Mouse (Mus musculus): ENCODE measurements around the gene AW549877. TPM values are rescaled to one million over a fixed set of nuclear protein-coding genes. Genes with fewer than 3 reads are reported as not detected.

The AW549877 gene
- polyA plus RNA-seq, 1 experiment from 2014 or later = 43.6 TPM

GRCm38 (mm10) chr15:3996267-3997010 is 895 bp upstream of the AW549877 start:
- 23% methylated on average over 14 of the region's 14 CpGs for WGBS

DNA sequence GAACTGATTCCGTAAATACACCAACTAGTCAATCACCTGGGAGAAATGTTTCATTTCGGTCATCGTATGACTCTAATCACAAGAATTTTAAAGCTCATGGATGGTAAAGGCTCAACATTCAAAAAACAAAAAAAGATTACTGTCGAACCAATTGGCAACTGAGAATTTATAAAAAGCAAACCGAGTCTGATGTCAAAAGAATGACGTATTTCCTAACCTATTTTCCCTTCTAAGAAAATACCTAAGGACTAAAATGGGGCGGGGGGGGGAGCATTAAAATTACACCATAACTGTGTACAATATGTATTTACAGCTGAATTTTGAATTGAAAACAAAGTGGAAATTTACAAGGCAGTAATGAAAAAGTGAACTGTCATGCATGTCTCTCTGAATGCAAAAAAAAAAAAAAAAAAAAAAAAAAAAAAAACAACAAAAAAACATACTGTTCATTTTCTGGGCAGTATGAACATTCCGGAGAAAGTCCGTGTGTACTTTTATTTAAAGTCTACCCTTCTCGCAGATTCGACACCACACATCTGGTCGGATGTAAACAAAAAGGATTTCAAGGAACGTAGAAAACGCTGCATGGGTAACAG is 594 bp downstream of the AW549877 start:
- no peaks in the 10 kb centered on the region for H3K9me3 ChIP-seq (replicated peaks; ENCODE audit: control insufficient read depth, low read length)
- peak overlapping the region; percentile 76 for H3K4me3 ChIP-seq (ENCODE audit: low read depth, low read length)
- WGBS = 28% methylated on average over 14 of the region's 14 CpGs
- peak overlapping the region; percentile 83 for H3K9ac ChIP-seq (ENCODE audit: low read length)
- DNase-seq (ENCODE audit: low spot score) (no peak), ATAC-seq (no peak)
- peak overlapping the region; percentile 87 for H3K27ac ChIP-seq (ENCODE audit: low read depth, low read length)
- peaks cover 4% of the 10 kb centered on the region; the same call in 1 of the 2 replicates for H3K4me1 ChIP-seq (ENCODE audit: control insufficient read depth, insufficient read depth, low read length)
- peak overlapping the region; percentile 69 for H3K4me2 ChIP-seq (ENCODE audit: low read length)
- no peaks in the 10 kb centered on the region for H3K27me3 ChIP-seq (replicated peaks; ENCODE audit: control insufficient read depth, insufficient read depth, low read length)
- peaks cover 20% of the 10 kb centered on the region for H3K36me3 ChIP-seq (ENCODE audit: control insufficient read depth, insufficient read depth, low read length)

More at GRCm38 (mm10) chr15:3996267-3997010, 895 bp upstream of the AW549877 start:
- ATAC-seq (no peak; the same call in 1 of the 2 replicates), DNase-seq (ENCODE audit: low spot score) (no peak)
- H3K9ac ChIP-seq (ENCODE audit: low read length) = peak overlapping the region; percentile 51; the same call in 1 of the 2 replicates
- H3K36me3 ChIP-seq (ENCODE audit: control insufficient read depth, insufficient read depth, low read length) = peaks cover 7% of the 10 kb centered on the region
- H3K4me2 ChIP-seq (ENCODE audit: low read length) = peak overlapping the region; percentile 69
- no peaks in the 10 kb centered on the region for H3K27me3 ChIP-seq (replicated peaks; ENCODE audit: control insufficient read depth, insufficient read depth, low read length)
- peak overlapping the region; percentile 76 for H3K4me3 ChIP-seq (ENCODE audit: low read depth, low read length)
- peak overlapping the region; percentile 40 for H3K27ac ChIP-seq (ENCODE audit: low read depth, low read length)
- peaks cover 4% of the 10 kb centered on the region; the same call in 1 of the 2 replicates for H3K4me1 ChIP-seq (ENCODE audit: control insufficient read depth, insufficient read depth, low read length)
- H3K9me3 ChIP-seq (replicated peaks; ENCODE audit: control insufficient read depth, low read length) = no peaks in the 10 kb centered on the region

DNA sequence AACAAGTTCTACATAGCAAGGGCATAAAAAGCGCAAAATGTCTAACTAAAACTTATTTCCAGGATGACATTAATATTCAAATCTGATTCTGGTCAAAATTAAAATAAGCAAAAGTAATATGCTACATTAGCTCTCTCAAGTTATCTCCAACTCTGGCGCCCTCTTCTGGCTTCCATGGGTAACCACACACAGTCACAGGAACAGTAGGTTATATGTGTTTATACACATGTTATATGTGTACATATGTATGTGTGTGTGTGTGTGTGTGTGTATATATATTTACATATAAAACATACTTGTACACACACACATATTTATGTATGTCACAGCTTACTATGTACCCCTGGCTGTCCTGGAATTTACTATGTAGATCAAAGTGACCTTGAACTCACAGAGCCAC is 7.6 kb downstream of the AW549877 start:
- H3K36me3 ChIP-seq (ENCODE audit: control insufficient read depth, insufficient read depth, low read length) = peaks cover 62% of the 10 kb centered on the region
- H3K9me3 ChIP-seq (replicated peaks; ENCODE audit: control insufficient read depth, low read length) = no peaks in the 10 kb centered on the region
- no peak overlapping the region for H3K4me2 ChIP-seq (ENCODE audit: low read length)
- 59% methylated on average over 2 of the region's 2 CpGs for WGBS
- H3K4me1 ChIP-seq (ENCODE audit: control insufficient read depth, insufficient read depth, low read length) = no peaks in the 10 kb centered on the region
- no peak overlapping the region for H3K27ac ChIP-seq (ENCODE audit: low read depth, low read length)
- no peak overlapping the region for H3K4me3 ChIP-seq (ENCODE audit: low read depth, low read length)
- peak; percentile 32; the same call in 1 of the 2 replicates for ATAC-seq
- H3K9ac ChIP-seq (ENCODE audit: low read length) = no peak overlapping the region
- H3K27me3 ChIP-seq (replicated peaks; ENCODE audit: control insufficient read depth, insufficient read depth, low read length) = no peaks in the 10 kb centered on the region
- peak; percentile 48 for DNase-seq (ENCODE audit: low spot score)

- 91% methylated on average over 2 of the region's 2 CpGs for WGBS
- H3K36me3 ChIP-seq (ENCODE audit: control insufficient read depth, insufficient read depth, low read length) = peaks cover 44% of the 10 kb centered on the region
- no peak for ATAC-seq
These were observed 10.7 kb downstream of the AW549877 start for GRCm38 (mm10) chr15:3984876-3985275.

DNA sequence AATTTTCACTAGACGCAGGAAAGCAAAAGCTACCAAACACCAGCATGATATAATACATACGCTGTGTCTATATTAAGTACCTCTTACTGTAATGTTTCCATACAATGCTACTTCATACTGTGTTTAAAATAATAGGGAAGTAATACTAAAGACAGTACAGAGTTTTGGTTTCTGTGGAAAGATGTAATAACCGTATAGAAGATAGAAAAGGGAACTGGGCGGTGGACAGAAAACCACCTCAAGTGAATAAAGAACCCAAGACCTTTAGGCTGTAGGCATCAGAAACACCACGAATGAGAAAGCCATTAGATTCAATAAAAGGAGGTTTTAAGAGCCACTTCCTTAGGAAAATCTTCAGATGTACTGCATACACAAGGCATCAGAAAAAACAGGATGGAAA is 12.8 kb downstream of the AW549877 start:
- H3K4me3 ChIP-seq (ENCODE audit: low read depth, low read length) = no peak overlapping the region
- H3K27me3 ChIP-seq (replicated peaks; ENCODE audit: control insufficient read depth, insufficient read depth, low read length) = no peaks in the 10 kb centered on the region
- no peak overlapping the region for H3K9ac ChIP-seq (ENCODE audit: low read length)
- H3K4me2 ChIP-seq (ENCODE audit: low read length) = no peak overlapping the region
- 93% methylated on average over 5 of the region's 5 CpGs for WGBS
- H3K4me1 ChIP-seq (ENCODE audit: control insufficient read depth, insufficient read depth, low read length) = no peaks in the 10 kb centered on the region
- no peaks in the 10 kb centered on the region for H3K9me3 ChIP-seq (replicated peaks; ENCODE audit: control insufficient read depth, low read length)
- no peak for ATAC-seq
- H3K36me3 ChIP-seq (ENCODE audit: control insufficient read depth, insufficient read depth, low read length) = peaks cover 32% of the 10 kb centered on the region
- no peak overlapping the region for H3K27ac ChIP-seq (ENCODE audit: low read depth, low read length)
- DNase-seq (ENCODE audit: low spot score) = no peak

More at GRCm38 (mm10) chr15:3984876-3985275, 10.7 kb downstream of the AW549877 start:
- no peak overlapping the region for H3K27ac ChIP-seq (ENCODE audit: low read depth, low read length)
- no peak overlapping the region for H3K4me3 ChIP-seq (ENCODE audit: low read depth, low read length)
- no peaks in the 10 kb centered on the region for H3K9me3 ChIP-seq (replicated peaks; ENCODE audit: control insufficient read depth, low read length)
- no peaks in the 10 kb centered on the region for H3K27me3 ChIP-seq (replicated peaks; ENCODE audit: control insufficient read depth, insufficient read depth, low read length)
- no peaks in the 10 kb centered on the region for H3K4me1 ChIP-seq (ENCODE audit: control insufficient read depth, insufficient read depth, low read length)
- no peak for DNase-seq (ENCODE audit: low spot score)
- H3K9ac ChIP-seq (ENCODE audit: low read length) = no peak overlapping the region
- H3K4me2 ChIP-seq (ENCODE audit: low read length) = no peak overlapping the region

DNA sequence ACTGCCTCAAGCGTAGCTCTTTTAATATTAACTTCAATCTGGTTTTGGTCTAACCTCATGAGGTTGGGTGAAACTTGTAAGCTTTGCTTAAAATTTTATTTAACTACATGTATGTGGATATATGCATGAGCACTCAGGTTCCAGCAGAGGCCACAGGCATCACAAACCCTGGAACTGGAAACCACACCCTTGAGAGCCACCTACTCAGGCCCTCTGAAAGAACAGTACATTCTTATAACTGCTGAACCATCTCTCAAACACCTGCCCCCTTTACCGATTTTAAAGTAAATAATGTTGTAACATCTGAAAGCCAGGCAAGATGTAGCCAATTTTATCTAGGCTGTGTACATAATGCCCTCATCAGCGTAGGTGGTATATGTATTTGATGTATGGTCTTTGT is 15.7 kb downstream of the AW549877 start:
- Histone ChIP-seq H3K9me3 (replicated peaks; ENCODE audit: control insufficient read depth, low read length) (no peaks in the 10 kb centered on the region), H3K27me3 (replicated peaks; ENCODE audit: control insufficient read depth, insufficient read depth, low read length) (no peaks in the 10 kb centered on the region), H3K4me2 (ENCODE audit: low read length) (peak overlapping the region; percentile 68), H3K4me1 (ENCODE audit: control insufficient read depth, insufficient read depth, low read length) (no peaks in the 10 kb centered on the region), H3K36me3 (ENCODE audit: control insufficient read depth, insufficient read depth, low read length) (peaks cover 14% of the 10 kb centered on the region), H3K4me3 (ENCODE audit: low read depth, low read length) (peak overlapping the region; percentile 63; the same call in 1 of the 2 replicates), H3K27ac (ENCODE audit: low read depth, low read length) (0 out of 2 replicates have a peak overlapping the region, but pooled peaks have one; percentile 92), H3K9ac (ENCODE audit: low read length) (peak overlapping the region; percentile 97)
- no peak for DNase-seq (ENCODE audit: low spot score)
- 92% methylated on average over 3 of the region's 3 CpGs for WGBS
- peak; percentile 10; the same call in 1 of the 2 replicates for ATAC-seq

- Histone ChIP-seq H3K27ac (ENCODE audit: low read depth, low read length) (peak within 1 kb of the TSS; percentile 92), H3K27me3 (replicated peaks; ENCODE audit: control insufficient read depth, insufficient read depth, low read length) (no peaks in the 10 kb centered on the region), H3K9me3 (replicated peaks; ENCODE audit: control insufficient read depth, low read length) (no peaks in the 10 kb centered on the region), H3K9ac (ENCODE audit: low read length) (peak within 1 kb of the TSS; percentile 97), H3K4me3 (ENCODE audit: low read depth, low read length) (peak within 1 kb of the TSS; percentile 63), H3K4me2 (ENCODE audit: low read length) (peak within 1 kb of the TSS; percentile 68), H3K4me1 (ENCODE audit: control insufficient read depth, insufficient read depth, low read length) (no peaks in the 10 kb centered on the region), H3K36me3 (ENCODE audit: control insufficient read depth, insufficient read depth, low read length) (peaks cover 11% of the 10 kb centered on the region)
- DNase-seq (ENCODE audit: low spot score) (peak; percentile 58), ATAC-seq (peak; percentile 94)
- 2% methylated on average over 45 of the region's 61 CpGs for WGBS
These were observed 16.3 kb downstream of the AW549877 start, which contains the start of gene Fbxo4 for GRCm38 (mm10) chr15:3979061-3979848. TSS of gene Fbxo4 (minus strand) at chr15:3979573.

- H3K9ac ChIP-seq (ENCODE audit: low read length) = no peak overlapping the region
- DNase-seq (ENCODE audit: low spot score) = no peak
- H3K27me3 ChIP-seq (replicated peaks; ENCODE audit: control insufficient read depth, insufficient read depth, low read length) = no peaks in the 10 kb centered on the region
- no peaks in the 10 kb centered on the region for H3K4me1 ChIP-seq (ENCODE audit: control insufficient read depth, insufficient read depth, low read length)
- H3K4me3 ChIP-seq (ENCODE audit: low read depth, low read length) = no peak overlapping the region
- H3K27ac ChIP-seq (ENCODE audit: low read depth, low read length) = no peak overlapping the region
- ATAC-seq = 0 out of 2 replicates have a peak, but pooled peaks have one; percentile 12
- no peak overlapping the region for H3K4me2 ChIP-seq (ENCODE audit: low read length)
- 93% methylated on average over 2 of the region's 2 CpGs for WGBS
- no peaks in the 10 kb centered on the region for H3K9me3 ChIP-seq (replicated peaks; ENCODE audit: control insufficient read depth, low read length)
- peaks cover 3% of the 10 kb centered on the region for H3K36me3 ChIP-seq (ENCODE audit: control insufficient read depth, insufficient read depth, low read length)
These were observed 17.3 kb downstream of the AW549877 start for GRCm38 (mm10) chr15:3978279-3978678.

Data from forebrain, embryonic 14.5 days (tissue).